Mouse (Mus musculus) macrophage (primary cell): ENCODE results near the gene Jade2. TPM values are rescaled to one million over a fixed set of nuclear protein-coding genes. Genes with fewer than 3 reads are reported as not detected.

Experiments used
- H3K27ac ChIP-seq: fragments of 350-480 bp; formaldehyde crosslinking; 2 replicates; pipeline ENCODE4 v1.9.0; 2021
- H3K36me3 ChIP-seq: fragments of 350-480 bp; formaldehyde crosslinking; 2 replicates; pipeline ENCODE4 v1.9.0; 2021; ENCODE audit errors: inconsistent target
- H3K4me3 ChIP-seq: fragments of 350-480 bp; formaldehyde crosslinking; 2 replicates; pipeline ENCODE4 v1.9.0; 2021; ENCODE audit errors: inconsistent target
- H3K79me2 ChIP-seq: fragments of 350-480 bp; formaldehyde crosslinking; 2 replicates; pipeline ENCODE4 v1.9.0; 2021; ENCODE audit errors: inconsistent target
- WGBS: methylation state at CpG from one replicate; pipeline ENCODE4 v1.1.7; 2026; ENCODE audit warnings: inconsistent platforms; ENCODE audit not compliant: missing documents; 5-methylcytosine and 5-hydroxymethylcytosine counted together
- polyA plus RNA-seq: library from polyadenylated mRNA; stranded (reverse); fragments of 250-400 nt; gene quantifications from 3 replicates; pipeline ENCODE4 v1.2.4, GENCODE M21; 2018; ENCODE audit warnings: inconsistent platforms

Gene Jade2
- polyA plus RNA-seq, 1 experiment from 2014 or later, result 30.8 TPM

GRCm38 (mm10) chr11:51834067-51834411 lies 23.4 kb downstream of the Jade2 start:
- no peak overlapping the region for H3K4me3 ChIP-seq
- no peaks in the 10 kb centered on the region for H3K79me2 ChIP-seq
- WGBS, result 96% methylated on average over 6 of the region's 8 CpGs
- no peak overlapping the region for H3K27ac ChIP-seq
- H3K36me3 ChIP-seq, result peaks cover 62% of the 10 kb centered on the region

DNA sequence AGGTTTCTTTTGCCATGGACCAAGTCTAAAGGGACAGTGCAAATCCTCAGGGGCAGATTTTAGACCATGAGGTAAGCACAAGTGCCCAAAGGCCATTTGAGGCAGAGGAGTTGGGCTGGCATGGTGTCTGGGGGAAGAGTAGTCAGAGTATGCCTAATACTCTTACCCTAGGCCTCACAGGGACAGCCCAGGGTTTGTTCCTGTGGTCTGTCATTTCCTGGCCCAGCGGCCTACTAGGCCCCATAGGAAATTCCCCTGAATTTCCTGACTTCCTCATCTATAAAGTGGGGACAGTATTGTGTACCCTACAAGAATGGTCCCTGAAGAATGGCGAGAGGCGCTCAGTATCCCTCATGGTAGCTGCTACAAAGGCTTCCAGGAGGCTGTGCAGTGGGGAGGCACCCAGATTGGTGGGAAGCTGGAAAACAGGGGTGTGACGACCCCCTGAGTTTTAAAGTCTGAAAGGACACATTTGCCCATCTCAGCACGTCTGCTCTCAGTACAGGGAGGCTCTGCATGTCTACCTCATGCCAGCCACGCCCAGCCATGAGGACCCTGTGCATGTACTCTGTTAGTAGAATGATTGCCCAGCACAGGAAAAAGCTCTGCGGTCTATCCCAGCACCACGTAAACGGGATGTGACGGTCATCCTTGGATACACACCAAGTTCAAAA lies 23.9 kb downstream of the Jade2 start:
- Histone ChIP-seq H3K4me3 (no peak overlapping the region), H3K27ac (peak overlapping the region; percentile 24), H3K79me2 (no peaks in the 10 kb centered on the region), H3K36me3 (peaks cover 60% of the 10 kb centered on the region)
- 63% methylated on average over 10 of the region's 10 CpGs for WGBS

- 80% methylated on average over 5 of the region's 5 CpGs for WGBS
- peaks cover 59% of the 10 kb centered on the region for H3K36me3 ChIP-seq
Observed at GRCm38 (mm10) chr11:51832992-51833391, 24.5 kb downstream of the Jade2 start.

DNA sequence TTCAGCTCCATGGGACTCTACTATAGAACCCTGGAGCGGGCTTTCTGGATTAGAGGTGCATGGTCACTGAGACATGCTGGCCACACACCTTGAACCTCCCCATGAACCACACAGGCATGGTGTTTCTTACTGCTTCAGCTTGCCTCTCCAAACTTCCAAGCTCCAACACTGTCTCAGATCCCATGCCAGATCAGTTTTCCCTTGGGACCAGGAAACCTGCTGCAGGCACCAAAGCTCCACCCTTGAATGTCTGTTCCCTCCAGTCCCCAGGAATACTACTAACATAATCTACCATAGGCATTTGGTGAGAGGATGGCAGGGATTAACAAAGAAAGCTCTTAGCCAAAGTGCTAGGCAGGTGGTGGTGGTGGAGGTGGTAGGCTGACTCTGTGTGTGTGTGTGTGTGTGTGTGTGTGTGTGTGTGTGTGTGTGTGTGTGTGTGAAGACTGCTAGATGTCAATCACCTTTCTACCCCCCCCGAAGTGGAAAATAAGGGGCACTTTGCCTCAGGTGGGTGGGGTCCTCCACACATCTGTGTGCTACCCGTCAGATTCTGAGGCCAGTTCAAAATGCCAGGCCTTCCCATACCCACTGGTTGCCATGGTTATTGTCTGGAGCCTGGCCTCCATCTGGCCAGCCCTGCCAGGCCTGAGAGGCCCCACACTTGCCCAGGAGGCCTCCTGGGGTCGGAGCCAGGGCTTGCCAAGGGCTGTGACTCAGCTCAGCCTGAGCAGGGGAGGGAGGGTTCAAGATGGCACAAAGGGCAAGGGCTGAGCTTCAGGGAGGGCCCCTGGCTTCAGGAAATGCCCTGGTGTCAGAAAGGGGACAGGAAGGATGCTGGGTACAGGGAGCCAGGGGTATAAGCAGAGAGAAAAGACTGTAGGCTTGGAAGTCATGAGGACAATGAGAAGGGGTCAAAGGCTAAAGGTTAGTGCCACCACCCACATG lies 25.2 kb downstream of the Jade2 start:
- Histone ChIP-seq H3K4me3 (no peak overlapping the region), H3K79me2 (no peaks in the 10 kb centered on the region), H3K36me3 (peaks cover 66% of the 10 kb centered on the region), H3K27ac (no peak overlapping the region)
- WGBS, result 45% methylated on average over 4 of the region's 4 CpGs

More at GRCm38 (mm10) chr11:51832992-51833391, 24.5 kb downstream of the Jade2 start:
- Histone ChIP-seq H3K4me3 (no peak overlapping the region), H3K27ac (peak overlapping the region; percentile 24), H3K79me2 (no peaks in the 10 kb centered on the region)

GRCm38 (mm10) chr11:51824867-51825424 lies 32.5 kb downstream of the Jade2 start:
- peaks cover 86% of the 10 kb centered on the region for H3K36me3 ChIP-seq
- H3K27ac ChIP-seq, result no peak overlapping the region
- no peak overlapping the region for H3K4me3 ChIP-seq
- no peaks in the 10 kb centered on the region for H3K79me2 ChIP-seq
- 94% methylated on average over 16 of the region's 19 CpGs for WGBS

DNA sequence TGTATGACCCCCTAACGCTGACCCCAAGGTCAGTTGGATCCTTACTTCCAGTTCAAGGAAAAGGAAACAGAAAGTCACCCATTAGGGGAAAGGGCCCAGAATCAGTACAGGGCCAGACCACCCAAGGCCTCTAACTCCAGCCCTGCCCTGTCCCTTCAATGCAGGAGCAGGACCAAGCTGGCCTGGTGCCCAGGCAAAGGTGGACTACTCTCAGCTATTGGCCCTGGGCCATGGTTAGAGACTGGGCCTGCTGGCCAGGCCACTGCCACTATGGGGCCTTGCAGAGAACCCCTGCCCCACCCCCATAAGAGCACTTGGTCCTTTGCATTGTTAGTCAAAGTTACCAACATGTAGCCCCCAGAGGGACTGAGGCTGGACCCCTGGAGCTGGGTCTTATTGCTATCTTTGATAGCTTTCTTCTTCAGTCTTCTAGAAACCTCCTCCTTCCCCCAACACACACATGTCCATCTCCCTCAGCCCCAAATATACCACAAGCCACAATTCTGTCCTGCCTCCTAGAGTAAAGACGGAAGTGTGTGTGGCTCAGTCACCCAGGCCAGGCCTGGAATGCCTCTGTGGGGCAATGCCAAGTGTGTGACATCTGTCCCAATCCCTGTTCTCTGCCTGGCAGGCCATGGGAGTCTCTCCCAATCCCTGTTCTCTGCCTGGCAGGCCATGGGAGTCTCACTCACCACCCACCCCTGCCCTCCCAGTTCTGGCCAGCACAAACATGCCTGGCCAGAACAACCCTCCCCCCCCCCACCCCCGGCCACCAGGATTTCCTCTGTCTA lies 33.3 kb downstream of the Jade2 start:
- Histone ChIP-seq H3K79me2 (no peaks in the 10 kb centered on the region), H3K36me3 (peaks cover 88% of the 10 kb centered on the region), H3K4me3 (no peak overlapping the region), H3K27ac (no peak overlapping the region)
- WGBS, result 88% methylated on average over 2 of the region's 3 CpGs

- peaks cover 90% of the 10 kb centered on the region for H3K36me3 ChIP-seq
- H3K27ac ChIP-seq, result no peak overlapping the region
- WGBS, result 95% methylated on average over 10 of the region's 11 CpGs
- no peak overlapping the region for H3K4me3 ChIP-seq
- no peaks in the 10 kb centered on the region for H3K79me2 ChIP-seq
Observed at GRCm38 (mm10) chr11:51823271-51823670, 34.2 kb downstream of the Jade2 start.

DNA sequence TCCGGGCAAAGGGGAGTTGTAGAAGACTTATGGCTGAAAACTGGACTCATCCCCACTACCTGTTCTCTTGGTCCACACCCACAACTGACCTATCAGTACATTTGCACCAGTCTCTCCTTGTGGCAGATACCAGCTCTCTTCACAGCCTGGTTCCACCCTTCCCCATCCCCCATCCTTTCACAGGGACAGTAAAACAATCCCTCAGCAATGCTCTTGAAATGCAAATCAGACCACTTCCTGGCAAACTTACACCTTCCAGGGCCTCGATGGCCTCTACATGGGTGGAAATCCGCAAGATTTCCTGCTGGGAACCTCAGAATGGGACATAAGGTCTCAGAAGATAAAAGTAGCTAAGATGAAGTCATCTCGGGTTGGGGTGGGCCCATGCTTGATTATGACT lies 34.7 kb downstream of the Jade2 start:
- H3K36me3 ChIP-seq, result peaks cover 84% of the 10 kb centered on the region
- H3K79me2 ChIP-seq, result no peaks in the 10 kb centered on the region
- H3K27ac ChIP-seq, result no peak overlapping the region
- WGBS, result 74% methylated on average over 4 of the region's 4 CpGs
- no peak overlapping the region for H3K4me3 ChIP-seq

GRCm38 (mm10) chr11:51820861-51821260 lies 36.6 kb downstream of the Jade2 start:
- H3K4me3 ChIP-seq, result no peak overlapping the region
- peaks cover 80% of the 10 kb centered on the region for H3K36me3 ChIP-seq
- H3K27ac ChIP-seq, result no peak overlapping the region
- 39% methylated on average over 11 of the region's 11 CpGs for whole genome bisulfite sequencing
- H3K79me2 ChIP-seq, result no peaks in the 10 kb centered on the region

GRCm38 (mm10) chr11:51819964-51820363 lies 37.5 kb downstream of the Jade2 start:
- Histone ChIP-seq H3K4me3 (no peak overlapping the region), H3K79me2 (no peaks in the 10 kb centered on the region), H3K27ac (no peak overlapping the region), H3K36me3 (peaks cover 80% of the 10 kb centered on the region)
- WGBS, result 95% methylated on average over 3 of the region's 3 CpGs

GRCm38 (mm10) chr11:51818837-51819236 lies 38.6 kb downstream of the Jade2 start:
- no peak overlapping the region for H3K4me3 ChIP-seq
- H3K36me3 ChIP-seq, result peaks cover 85% of the 10 kb centered on the region
- no peak overlapping the region for H3K27ac ChIP-seq
- 100% methylated on average over 3 of the region's 4 CpGs for WGBS
- H3K79me2 ChIP-seq, result no peaks in the 10 kb centered on the region

- 10% methylated on average over 6 of the region's 6 CpGs for WGBS
- H3K79me2 ChIP-seq, result no peaks in the 10 kb centered on the region
- no peak overlapping the region for H3K27ac ChIP-seq
- H3K36me3 ChIP-seq, result peaks cover 79% of the 10 kb centered on the region
- H3K4me3 ChIP-seq, result no peak overlapping the region
Observed at GRCm38 (mm10) chr11:51817756-51818155, 39.7 kb downstream of the Jade2 start.

DNA sequence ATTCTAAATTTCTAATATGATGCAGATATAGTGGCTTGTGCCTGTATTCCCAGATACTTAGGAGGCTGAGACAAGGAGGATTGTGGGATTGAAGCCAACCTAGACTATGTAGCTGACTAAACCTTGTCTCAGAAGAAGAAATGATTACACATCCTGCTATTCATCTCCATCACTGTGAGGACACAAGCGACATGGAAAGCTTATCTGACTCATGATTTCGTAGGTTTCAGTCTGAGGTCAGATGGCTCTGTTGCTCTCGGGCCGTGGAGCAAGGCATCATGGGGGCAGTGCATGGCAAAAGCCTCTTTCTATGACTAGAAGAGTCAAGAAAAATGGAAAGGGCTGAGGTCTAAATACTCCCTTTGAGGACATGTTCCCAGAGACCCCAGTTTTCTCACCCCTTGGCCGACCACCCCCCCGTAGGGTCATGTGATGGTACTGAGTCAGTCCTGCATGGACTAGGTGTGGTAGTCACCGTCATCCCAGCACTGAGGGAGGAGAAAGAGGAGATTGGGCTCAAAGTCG lies 45.4 kb downstream of the Jade2 start:
- H3K4me3 ChIP-seq, result no peak overlapping the region
- H3K36me3 ChIP-seq, result peaks cover 34% of the 10 kb centered on the region
- H3K79me2 ChIP-seq, result no peaks in the 10 kb centered on the region
- no peak overlapping the region for H3K27ac ChIP-seq
- 96% methylated on average over 8 of the region's 8 CpGs for WGBS

DNA sequence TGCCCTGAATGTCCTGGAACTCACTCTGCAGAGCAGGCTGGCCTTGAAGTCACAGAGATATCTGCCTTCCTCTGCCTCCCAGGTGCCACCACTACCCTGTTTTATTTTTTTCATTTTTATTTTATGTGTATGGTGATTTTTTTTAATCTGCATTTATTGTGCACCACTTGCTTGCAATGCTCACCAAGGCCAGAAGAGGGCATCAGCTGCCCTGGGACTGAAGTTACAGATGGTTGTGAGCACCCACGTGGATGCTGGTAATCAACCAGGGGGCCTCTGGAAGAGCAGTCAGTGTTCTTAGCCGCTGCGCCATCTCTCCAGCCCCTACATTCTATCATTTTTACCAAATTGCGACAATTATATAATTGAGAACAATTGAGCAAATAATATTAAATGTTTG lies 46.2 kb downstream of the Jade2 start:
- H3K36me3 ChIP-seq, result peaks cover 26% of the 10 kb centered on the region
- H3K27ac ChIP-seq, result no peak overlapping the region
- 91% methylated on average over 3 of the region's 4 CpGs for WGBS
- H3K4me3 ChIP-seq, result no peak overlapping the region
- no peaks in the 10 kb centered on the region for H3K79me2 ChIP-seq
